Mouse (Mus musculus) midbrain, embryonic 15.5 days (tissue): ENCODE data around the gene Vmn1r208. TPM values are rescaled to one million over a fixed set of nuclear protein-coding genes. Genes with fewer than 3 reads are reported as not detected.
"Not testable (repeated sequence)": the region's sequence is repeated elsewhere in the genome, so short reads cannot be mapped to it uniquely, and the experiment has no call there.

ENCODE experiments used
- ATAC-seq: fragments of 200-750 bp; cut with Nextera tagmentation; replicated peaks from 2 replicates; pipeline ENCODE4 v1.8.0; 2017; ENCODE audit warnings: moderate TSS enrichment
- H3K27ac ChIP-seq: fragments of 300-500 bp; sonication (generic); 2 replicates; pipeline ENCODE4 v1.5.1; 2015; ENCODE audit warnings: mild to moderate bottlenecking, inconsistent platforms
- H3K27me3 ChIP-seq: fragments of 300-500 bp; sonication (generic); replicated peaks from 2 replicates; pipeline ENCODE4 v1.6.1; 2015; ENCODE audit warnings: inconsistent platforms
- H3K36me3 ChIP-seq: fragments of 300-500 bp; sonication (generic); replicated peaks from 2 replicates; pipeline ENCODE4 v1.6.1; 2015; ENCODE audit warnings: inconsistent platforms
- H3K4me1 ChIP-seq: fragments of 300-500 bp; sonication (generic); 2 replicates; pipeline ENCODE4 v1.6.1; 2015; ENCODE audit warnings: inconsistent platforms
- H3K4me2 ChIP-seq: fragments of 300-500 bp; sonication (generic); 2 replicates; pipeline ENCODE4 v1.6.1; 2015; ENCODE audit warnings: inconsistent platforms, mild to moderate bottlenecking, moderate library complexity
- H3K4me3 ChIP-seq: fragments of 300-500 bp; sonication (generic); 2 replicates; pipeline ENCODE4 v1.5.1; 2015; ENCODE audit warnings: mild to moderate bottlenecking, inconsistent platforms
- H3K9ac ChIP-seq: fragments of 300-500 bp; sonication (generic); 2 replicates; pipeline ENCODE4 v1.6.1; 2015; ENCODE audit warnings: mild to moderate bottlenecking, inconsistent platforms
- H3K9me3 ChIP-seq: fragments of 300-500 bp; sonication (generic); 2 replicates; pipeline ENCODE4 v1.6.1; 2016; ENCODE audit warnings: inconsistent platforms
- WGBS: fragments of 180-500 bp; shearing (Covaris S2); methylation state at CpG from one replicate; pipeline ENCODE4 v1.1.7; 2015; ENCODE audit warnings: mixed read lengths; 5-methylcytosine and 5-hydroxymethylcytosine counted together
- polyA plus RNA-seq: library from polyadenylated mRNA; unstranded; fragments of >200 nt; fragmentation: Nextera tagmentation; extraction: Ambion mirVana; gene quantifications from 2 replicates; pipeline ENCODE4 v1.2.1, GENCODE M21; 2015

Gene Vmn1r208
- not detected in 2 replicates for polyA plus RNA-seq

DNA sequence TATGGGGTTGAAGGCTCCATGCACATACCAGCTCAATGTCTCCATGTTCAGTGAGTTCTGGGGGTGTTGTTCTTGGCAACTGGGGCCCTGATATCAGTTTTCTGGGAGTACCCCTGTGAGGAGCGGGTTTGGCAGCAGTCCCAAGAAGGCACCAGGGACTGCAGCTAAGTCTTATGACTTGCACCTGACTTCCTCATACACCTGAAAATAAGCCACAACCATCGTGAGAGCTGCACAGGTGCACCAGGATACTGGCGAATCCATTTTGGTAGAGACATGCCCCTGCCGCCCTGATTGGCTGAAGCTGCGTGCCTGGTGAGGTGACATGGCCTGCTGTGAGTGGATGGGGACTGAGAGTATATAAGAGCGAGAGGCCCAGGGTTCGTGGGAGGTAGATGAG is at the start of gene Vmn1r208:
Vmn1r208 (minus strand) TSS at position 101 of the 400 bp plus-strand sequence.
- H3K27me3 ChIP-seq, H3K4me1 ChIP-seq, H3K9ac ChIP-seq, H3K4me2 ChIP-seq, H3K9me3 ChIP-seq, H3K27ac ChIP-seq, H3K36me3 ChIP-seq, ATAC-seq, H3K4me3 ChIP-seq: not testable (repeated sequence)
- WGBS = no CpG with 5 or more reads among the region's 7 CpGs

DNA sequence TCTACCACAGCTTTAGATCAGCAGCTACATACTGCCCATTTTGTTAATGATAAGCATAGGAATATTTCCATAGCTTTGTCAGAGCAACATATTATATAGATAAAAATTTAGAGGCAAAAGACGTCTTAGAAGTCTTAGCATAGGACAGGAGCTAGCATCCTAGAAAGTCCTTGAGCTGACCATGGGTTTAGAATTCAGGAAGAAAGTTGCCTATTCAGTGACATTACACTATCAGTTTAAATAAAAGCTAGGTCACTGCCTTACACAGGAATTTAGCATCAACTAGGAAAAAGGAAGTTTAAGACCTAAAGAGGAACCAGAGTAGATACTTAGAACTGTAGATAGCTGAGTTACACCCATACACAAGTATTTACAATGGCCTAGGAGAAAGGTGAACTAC is 44.4 kb upstream of the Vmn1r208 start:
- H3K4me2 ChIP-seq, H3K36me3 ChIP-seq, H3K4me3 ChIP-seq, H3K9ac ChIP-seq, H3K27me3 ChIP-seq, ATAC-seq, H3K4me1 ChIP-seq, H3K27ac ChIP-seq, H3K9me3 ChIP-seq: not testable (repeated sequence)
- WGBS = 98% methylated on average over 1 of the region's 1 CpGs

DNA sequence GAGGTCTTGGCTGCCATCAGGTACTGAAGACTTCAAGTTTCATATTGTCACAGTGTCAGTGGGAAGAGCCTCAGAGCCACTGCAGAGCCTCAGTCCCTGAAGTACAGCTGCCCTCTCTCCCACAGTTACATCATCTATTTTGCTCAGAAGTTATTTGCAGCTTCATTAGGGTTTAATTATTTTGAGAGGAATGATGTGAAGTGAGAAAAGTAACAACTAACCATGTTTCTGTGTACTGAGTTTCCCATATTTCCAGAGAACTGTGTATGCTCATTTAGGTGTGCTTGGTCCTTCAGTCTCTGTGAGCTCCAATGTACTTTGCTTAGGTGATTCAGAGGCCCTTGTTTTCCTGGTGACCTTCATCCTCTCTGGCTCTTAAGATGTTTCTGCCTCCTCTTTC is 32.4 kb upstream of the Vmn1r208 start, which contains the start of gene Vmn1r209:
Vmn1r209 (minus strand) TSS at position 101 of the 400 bp plus-strand sequence.
- not testable (repeated sequence) for H3K27ac ChIP-seq, H3K4me3 ChIP-seq, H3K9me3 ChIP-seq, H3K36me3 ChIP-seq, H3K9ac ChIP-seq, H3K4me2 ChIP-seq, ATAC-seq, H3K27me3 ChIP-seq, H3K4me1 ChIP-seq

DNA sequence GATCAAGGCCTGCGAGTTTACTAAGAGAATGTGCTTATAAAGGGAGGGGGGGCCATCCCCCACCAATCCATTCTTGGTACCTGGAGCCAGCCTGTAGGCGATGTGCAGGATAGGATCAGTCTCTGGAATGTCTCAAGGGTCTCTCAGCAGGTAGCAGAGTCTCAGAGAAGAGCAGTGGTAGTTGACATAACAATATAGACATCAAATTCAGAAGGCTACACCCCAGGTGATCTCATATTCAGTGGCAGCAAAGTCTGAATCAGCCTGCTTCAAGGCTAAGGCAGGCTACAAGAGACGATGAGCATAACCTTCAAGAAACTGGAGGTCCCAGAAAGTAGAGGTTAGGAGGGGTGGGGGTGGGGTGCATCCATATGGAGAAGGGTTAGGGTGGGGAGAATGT is 10.9 kb upstream of the Vmn1r208 start:
- WGBS = 78% methylated on average over 3 of the region's 3 CpGs
- not testable (repeated sequence) for H3K4me2 ChIP-seq, H3K4me3 ChIP-seq, ATAC-seq, H3K4me1 ChIP-seq, H3K36me3 ChIP-seq, H3K9ac ChIP-seq, H3K27me3 ChIP-seq, H3K27ac ChIP-seq, H3K9me3 ChIP-seq

DNA sequence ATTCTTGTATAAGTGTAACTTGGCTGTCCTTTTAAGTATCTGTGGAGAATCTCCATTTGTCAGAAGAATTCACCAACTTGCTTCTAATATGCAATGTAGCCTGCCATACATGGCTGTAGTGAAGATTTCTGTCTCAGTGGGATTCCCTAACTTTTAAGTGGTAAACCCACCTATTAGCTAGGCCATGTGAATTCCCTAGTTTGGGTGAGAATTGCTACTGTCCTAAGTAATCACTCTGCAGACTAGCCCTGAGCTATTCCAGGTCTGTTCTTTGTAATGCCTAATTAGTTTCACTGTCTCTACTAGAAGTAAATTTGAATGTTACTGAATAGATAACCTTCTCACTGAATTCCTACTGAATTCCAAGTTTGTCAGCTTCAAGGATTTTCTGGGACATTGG is 7.0 kb upstream of the Vmn1r208 start:
- H3K4me1 ChIP-seq, H3K4me2 ChIP-seq, H3K9me3 ChIP-seq, H3K27ac ChIP-seq, ATAC-seq, H3K9ac ChIP-seq, H3K27me3 ChIP-seq, H3K36me3 ChIP-seq, H3K4me3 ChIP-seq: not testable (repeated sequence)

DNA sequence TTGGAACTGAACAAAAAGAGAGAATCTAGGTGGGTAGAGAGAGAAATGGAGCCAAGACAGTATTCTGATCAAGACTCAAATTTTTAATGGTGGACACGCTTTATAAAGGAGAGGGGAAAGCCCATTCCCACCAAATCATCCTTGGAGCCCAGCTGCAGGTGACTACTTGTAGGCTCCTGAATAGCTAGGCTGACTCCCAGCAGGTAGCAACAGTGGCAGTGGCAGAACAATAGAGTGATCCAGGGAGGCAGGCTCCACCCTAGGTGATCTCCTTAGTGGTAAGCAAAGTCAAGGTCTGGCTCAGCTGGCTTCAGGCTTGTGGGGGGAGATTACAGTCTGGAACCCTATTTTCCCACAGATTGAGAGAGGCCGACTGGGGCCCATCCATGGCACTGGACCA is 5.6 kb downstream of the Vmn1r208 start:
- WGBS = 86% methylated on average over 2 of the region's 2 CpGs
- H3K27ac ChIP-seq = not testable (repeated sequence)

DNA sequence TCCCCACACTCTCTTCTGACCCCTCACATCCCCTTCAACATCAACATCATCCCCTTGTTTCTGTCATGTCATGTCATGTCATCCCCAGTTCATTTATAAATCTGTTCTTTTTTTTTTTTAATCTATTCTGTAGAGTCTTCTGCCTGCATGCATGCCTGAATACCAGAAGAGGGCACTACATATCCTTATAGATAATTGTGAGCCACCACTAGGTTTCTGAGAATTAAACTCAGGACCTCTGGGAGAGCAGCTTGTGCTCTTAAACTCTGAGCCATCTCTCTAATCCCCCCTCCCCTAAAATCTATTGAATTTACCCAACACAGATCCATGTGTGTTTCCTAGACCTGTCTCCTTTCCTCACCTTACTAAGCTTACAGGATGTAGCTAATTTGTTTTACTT is 29.7 kb downstream of the Vmn1r208 start:
- H3K4me2 ChIP-seq = no peak overlapping the region
- no peaks in the 10 kb centered on the region for H3K4me1 ChIP-seq
- ATAC-seq = no peak
- no peaks in the 10 kb centered on the region for H3K9me3 ChIP-seq
- H3K9ac ChIP-seq = no peak overlapping the region
- no peaks in the 10 kb centered on the region for H3K27me3 ChIP-seq
- no peak overlapping the region for H3K27ac ChIP-seq
- H3K4me3 ChIP-seq = no peak overlapping the region
- H3K36me3 ChIP-seq = no peaks in the 10 kb centered on the region

More for the DNA sequence above, 5.6 kb downstream of the Vmn1r208 start:
- H3K4me1 ChIP-seq, H3K27me3 ChIP-seq, H3K9ac ChIP-seq, H3K36me3 ChIP-seq, H3K9me3 ChIP-seq, H3K4me3 ChIP-seq, H3K4me2 ChIP-seq, ATAC-seq: not testable (repeated sequence)

DNA sequence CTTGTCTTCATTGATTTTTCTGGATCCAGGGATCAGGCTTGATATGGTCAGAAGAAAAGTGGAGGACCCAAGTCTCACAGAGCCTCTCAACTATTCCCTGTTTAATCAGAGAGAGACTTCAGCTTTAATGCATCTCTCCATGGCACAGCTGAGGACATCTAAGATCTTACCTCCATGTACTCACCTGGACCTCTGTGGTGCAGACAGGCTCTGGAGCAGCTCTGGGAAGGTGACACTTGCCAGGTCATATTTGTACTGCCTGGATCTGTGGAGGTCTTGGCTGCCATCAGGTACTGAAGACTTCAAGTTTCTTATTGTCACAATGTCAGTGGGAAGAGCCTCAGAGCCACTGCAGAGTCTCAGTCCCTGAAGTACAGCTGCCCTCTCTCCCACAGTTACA is 47.7 kb downstream of the Vmn1r208 start, which contains the start of gene Vmn1r207-ps:
Vmn1r207-ps (minus strand) TSS at position 101 of the 400 bp plus-strand sequence.
- not testable (repeated sequence) for H3K27ac ChIP-seq, H3K27me3 ChIP-seq, H3K4me3 ChIP-seq, H3K4me2 ChIP-seq, H3K9ac ChIP-seq, H3K9me3 ChIP-seq, H3K4me1 ChIP-seq, ATAC-seq, H3K36me3 ChIP-seq

Other genes starting within 250 kb of the Vmn1r208 start
- gene Vmn1r204, start 224.2 kb downstream of the Vmn1r208 start, polyA plus RNA-seq = not detected in 2 replicates
- not detected in 2 replicates for gene Vmn1r205, start 184.4 kb downstream of the Vmn1r208 start, polyA plus RNA-seq
- gene Vmn1r206, start 153.1 kb downstream of the Vmn1r208 start, polyA plus RNA-seq = not detected in 2 replicates
- not detected in 2 replicates for gene Vmn1r207-ps, start 47.8 kb downstream of the Vmn1r208 start, polyA plus RNA-seq
- gene Vmn1r209, start 32.3 kb upstream of the Vmn1r208 start, polyA plus RNA-seq = not detected in 2 replicates
- not detected in 2 replicates for gene Vmn1r210, start 53.9 kb upstream of the Vmn1r208 start, polyA plus RNA-seq
- gene Vmn1r211, start 80.2 kb upstream of the Vmn1r208 start, polyA plus RNA-seq = not detected in 2 replicates
- gene Vmn1r212, start 106.8 kb upstream of the Vmn1r208 start, polyA plus RNA-seq = not detected in 2 replicates
- gene Vmn1r213, start 230.3 kb upstream of the Vmn1r208 start, polyA plus RNA-seq = not detected in 2 replicates